Mouse (Mus musculus) left cerebral cortex, adult 8-10 months (tissue): ENCODE data around the gene Tnfrsf8. TPM values are rescaled to one million over a fixed set of nuclear protein-coding genes. Genes with fewer than 3 reads are reported as not detected.

Experiments
- DNase-seq, 2 experiments: peaks; one replicate each; pipeline ENCODE4 v3.0.0; 2022; ENCODE audit warnings: low spot score in 2 of 2
- total RNA-seq, 4 experiments: library from RNA; stranded (reverse); gene quantifications; 2 replicates each; pipeline ENCODE4 v1.2.4; 2022

Tnfrsf8 gene
- total RNA-seq, 4 experiments from 2014 or later, result 1.2 to 1.7 (median 1.6) TPM

DNA sequence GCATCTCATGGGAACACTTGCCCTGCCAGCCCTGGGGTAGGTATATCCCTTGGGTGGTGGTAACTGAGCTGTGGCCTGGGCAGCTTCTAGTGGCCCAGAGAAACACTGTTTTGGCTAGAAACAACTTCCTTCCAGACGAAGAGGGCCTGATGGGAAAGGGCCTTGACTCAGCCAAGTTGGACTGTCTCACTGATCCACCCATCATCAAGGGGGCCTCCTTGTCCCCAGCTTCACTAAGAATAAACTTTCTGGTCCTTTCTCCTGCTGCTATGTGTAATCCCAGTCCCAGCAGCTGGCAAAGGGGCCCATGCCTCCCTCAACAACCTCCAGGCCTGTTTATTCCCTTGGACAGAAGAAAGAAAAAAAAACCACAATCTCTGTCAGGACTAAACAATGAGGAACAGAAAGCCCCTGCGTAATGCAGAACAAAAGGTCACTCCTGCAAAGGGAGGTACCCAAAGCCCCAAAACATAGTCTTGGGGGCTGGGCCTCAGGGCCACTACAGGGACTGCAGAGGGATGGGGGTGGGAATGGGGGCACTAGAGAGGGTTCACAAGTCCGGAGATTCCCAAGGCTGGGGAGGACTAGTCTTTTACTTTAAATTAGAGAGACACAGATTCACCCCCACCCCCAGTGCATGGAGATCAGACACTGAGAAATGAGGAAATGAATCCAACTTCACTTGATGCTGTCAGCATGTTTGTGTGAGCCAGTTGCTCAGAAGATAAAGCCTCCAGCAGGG is 81.3 kb downstream of the Tnfrsf8 start:
- DNase-seq, result no peak

DNA sequence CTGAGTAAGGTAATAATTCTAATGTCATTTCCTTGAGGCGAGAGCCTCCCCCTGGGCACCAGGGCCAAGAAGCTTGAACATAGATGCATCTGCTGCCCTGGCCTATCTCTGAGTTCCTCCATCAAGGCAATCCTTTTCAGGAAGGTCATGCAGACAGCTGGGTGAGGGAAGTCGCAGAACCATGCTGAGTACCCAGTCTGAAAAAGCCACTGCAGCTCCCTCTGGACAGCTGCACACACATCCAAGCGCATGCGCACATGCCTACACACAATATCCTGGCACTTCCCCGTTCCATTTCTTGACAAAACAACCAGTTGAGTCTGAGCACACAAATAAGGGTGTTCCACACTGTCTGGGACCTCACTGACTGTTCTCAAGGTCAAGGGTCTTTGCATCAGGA is 83.2 kb downstream of the Tnfrsf8 start:
- no peak for DNase-seq

DNA sequence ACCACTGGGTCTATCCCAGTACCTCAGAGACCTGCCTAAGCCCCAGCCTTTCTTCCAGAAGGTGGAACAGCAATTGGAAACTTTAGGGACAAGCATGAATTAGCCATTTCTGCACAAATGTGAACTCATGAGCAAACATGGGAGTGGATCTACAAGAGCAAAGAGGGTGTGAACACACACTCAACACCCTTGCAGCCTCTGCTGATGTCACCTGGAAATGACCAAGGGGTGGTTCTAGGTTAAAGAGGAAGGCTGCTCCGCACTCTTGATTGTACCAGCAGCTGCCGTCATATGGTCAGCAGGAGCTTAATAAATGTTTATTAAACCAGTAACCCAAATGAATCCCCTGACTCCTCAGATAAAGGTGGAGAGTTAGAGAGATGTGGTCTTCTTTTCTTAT is 84.3 kb downstream of the Tnfrsf8 start:
- DNase-seq, result no peak

DNA sequence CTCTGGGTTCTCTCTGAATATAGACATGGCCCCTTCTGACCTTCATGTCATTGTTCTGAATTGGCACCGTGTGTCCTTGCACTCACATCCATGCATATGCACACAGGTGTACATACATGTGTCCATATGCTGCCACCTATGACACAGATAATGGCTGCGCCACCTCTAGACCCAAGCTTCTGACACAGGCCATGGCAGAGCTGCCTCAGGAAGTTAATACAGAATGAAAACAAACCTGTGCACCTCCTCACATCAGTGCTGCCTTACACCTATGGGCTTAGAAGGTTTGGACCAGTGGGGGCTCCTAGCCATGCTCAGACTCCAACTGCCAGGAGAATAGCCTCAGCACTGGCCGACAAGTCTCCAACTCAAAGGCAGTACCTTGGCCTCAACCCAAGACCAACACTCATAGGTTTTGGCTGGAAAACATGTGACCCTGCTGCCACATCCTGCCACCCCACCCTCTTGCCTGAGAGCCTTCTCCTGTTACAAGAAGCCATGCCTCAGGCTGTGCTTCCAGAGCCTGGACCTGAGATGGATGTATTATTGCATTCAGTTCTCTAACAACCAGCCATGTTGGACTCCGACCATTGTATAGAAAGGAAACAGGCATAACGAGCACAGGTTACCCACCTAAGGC is 85.3 kb downstream of the Tnfrsf8 start:
- DNase-seq, result no peak

DNA sequence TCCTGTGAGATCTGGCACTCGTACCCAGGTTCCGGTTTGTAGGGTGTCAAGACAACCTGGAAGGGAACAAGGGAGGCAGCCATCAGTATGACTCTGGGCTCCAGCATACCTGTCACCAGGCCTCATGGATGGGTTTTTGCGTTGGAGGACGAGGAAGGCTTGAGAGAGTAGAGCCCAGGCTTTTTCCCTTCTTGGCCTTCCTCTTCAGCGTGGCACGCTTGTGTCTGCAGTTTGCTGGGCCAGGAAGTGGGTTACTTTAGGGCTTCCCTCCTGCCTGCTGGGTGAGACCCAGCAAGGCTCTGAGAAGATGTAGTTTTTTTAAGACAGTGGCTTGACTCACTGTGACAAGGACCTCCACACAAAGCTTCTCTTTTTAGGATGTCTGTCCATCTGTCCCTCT is 85.9 kb downstream of the Tnfrsf8 start:
- DNase-seq, result no peak

DNA sequence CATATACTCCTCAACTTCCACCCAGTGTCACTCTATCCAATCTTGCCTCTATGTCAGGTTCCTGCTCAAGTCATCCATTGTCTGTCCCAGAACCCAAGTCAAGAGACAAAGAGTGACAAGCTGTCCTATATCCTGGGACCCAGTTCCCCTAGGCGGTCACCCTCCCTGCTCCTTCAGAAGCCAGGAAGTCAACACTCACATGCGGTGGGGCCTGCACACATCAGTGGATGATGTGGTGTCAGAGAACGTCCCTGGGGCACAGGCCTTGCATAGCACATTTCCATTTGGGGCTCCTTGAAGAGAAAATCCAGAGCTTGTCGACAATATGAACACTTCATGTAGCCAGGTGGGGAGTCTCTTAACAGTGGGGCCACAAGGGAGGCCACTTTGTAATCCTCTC is 90.4 kb downstream of the Tnfrsf8 start:
- no peak for DNase-seq

DNA sequence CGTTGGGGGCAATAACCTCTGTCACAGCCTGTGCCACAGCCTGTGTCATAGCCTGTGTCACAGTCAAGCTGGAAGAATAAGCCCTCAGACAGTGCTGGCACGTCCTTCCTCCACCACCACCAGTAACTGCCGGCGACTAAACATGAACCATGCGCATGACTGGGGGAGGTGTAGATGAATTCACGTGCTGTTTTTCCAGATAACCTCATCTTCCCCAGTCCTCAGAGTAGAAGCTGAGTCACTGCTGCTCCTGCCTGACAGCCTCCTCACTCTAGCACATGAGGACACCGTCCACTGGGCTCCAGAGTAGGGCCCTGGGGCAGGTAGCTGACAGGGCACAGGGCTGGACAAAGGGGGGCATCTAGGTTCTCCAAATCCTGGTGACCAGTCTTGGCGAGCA is 92.9 kb downstream of the Tnfrsf8 start:
- no peak for DNase-seq

DNA sequence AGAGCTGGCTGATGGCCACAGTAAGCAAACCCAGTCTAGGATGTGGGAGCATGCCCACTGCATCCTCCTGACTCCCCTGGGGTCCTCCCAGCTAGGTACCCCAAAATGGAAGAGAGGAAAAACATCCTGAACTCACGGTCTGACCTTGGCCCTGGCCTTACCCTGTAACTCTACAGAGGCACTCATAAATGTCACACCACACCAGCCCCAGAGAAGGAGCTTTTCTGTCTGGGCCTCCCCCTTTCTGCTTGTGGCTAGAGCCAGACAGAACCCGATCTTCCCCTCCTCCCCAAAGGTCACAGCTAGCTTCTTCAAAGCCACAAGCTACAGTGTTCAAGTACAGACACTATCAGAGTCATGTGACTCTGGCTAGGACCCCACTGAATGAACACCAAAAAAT is 93.6 kb downstream of the Tnfrsf8 start:
- no peak for DNase-seq

DNA sequence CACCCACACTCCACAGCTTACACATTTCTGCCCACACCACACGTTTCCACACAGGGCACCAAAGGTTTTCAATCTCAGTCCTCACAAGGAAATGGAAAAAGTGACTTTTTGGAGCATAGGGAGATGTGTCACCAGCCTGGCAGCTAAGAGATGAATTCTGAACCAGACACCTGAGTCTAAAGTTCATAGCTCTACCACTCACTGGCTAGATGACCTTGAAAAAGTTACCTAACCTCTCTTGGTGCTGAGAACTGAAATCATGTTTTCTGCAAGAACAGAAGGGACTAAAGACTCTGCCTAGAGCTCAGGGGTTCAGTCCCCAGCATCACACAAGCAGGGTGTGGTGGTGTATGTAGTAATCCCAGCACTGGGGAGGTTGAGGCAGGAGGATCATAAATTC is 95.0 kb downstream of the Tnfrsf8 start:
- DNase-seq, result no peak

DNA sequence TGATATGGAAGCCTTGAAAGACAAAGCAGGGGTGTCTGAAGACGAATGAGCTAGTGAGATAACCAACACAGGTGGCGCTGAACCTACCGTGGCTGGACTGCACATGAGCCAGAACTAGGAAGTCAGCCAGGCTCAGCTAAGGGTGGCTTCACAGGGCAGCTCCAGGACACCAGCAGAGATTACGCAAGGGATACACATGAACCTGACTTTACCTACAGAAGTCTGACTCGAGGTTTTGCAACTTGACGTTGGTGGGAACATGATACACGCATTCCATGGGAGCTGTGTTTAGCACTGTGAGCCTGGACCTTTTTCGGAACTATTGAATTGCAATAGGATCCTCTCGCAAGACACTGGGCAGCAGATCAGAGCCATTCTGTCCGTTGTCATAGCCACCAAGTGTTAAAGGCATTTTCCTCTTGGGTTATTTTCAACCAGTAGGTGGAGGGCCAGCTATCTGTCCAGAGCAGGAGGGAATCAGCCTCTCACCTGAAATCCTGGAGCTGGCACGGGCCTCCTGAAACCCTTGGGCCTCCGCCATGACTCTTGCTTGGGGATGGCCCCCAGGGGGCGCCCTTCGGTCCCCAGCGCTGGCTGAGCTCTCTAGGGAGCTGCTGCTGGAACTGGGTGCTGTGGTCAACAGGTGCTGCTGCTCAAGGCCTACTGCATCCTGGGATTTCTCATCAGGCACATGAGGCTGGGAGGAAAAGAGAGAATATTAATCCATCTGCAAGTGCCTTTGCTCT is 95.6 kb downstream of the Tnfrsf8 start:
- no peak for DNase-seq

DNA sequence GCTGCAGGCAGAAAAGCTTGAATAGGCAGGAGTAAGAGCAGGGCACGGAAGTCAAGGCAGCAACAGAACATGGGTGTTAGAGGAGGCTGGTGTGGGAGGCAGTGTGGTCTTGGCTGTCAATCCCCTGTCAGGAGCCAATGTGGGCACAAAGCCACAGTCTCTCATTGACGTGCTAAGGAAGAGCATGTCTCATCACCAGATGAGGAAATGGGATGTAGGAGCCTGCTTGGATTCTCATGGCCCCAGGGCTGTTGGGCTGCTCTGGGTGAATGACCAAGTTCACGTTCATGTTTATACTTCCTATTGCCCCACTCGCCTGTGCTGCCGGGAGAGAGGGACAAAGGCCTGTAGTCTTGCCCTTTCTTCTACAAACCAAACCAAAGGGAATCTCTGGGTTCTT is 97.1 kb downstream of the Tnfrsf8 start:
- no peak for DNase-seq

Other genes starting within 250 kb of the Tnfrsf8 start
- 10 to 100 TPM; 57.5 to 69.7 (median 65.1) TPM for gene Vps13d, start 120.2 kb downstream of the Tnfrsf8 start, total RNA-seq
- 1 to 10 TPM; 2.5 to 4.4 (median 3.9) TPM for gene Tnfrsf1b, start 68.3 kb downstream of the Tnfrsf8 start, total RNA-seq
- gene Zfp990, start 195.6 kb upstream of the Tnfrsf8 start, total RNA-seq, result under 1 TPM in 3 of 4 experiments, not detected in 1; 0.16 to 0.23 (median 0.21) TPM